Mouse (Mus musculus) heart, postnatal 0 days (tissue): ENCODE data around the gene Efcab14. TPM values are rescaled to one million over a fixed set of nuclear protein-coding genes. Genes with fewer than 3 reads are reported as not detected.
A peak's percentile ranks its signal among the peaks of the same experiment; 100 is the strongest.

Source experiments
- ATAC-seq: fragments of 200-750 bp; cut with Nextera tagmentation; 2 replicates; pipeline ENCODE4 v1.8.0; 2017; ENCODE audit warnings: low read depth, moderate number of reproducible peaks, moderate library complexity; ENCODE audit not compliant: insufficient read depth
- DNase-seq: peaks from one replicate; pipeline ENCODE4 v3.0.0-alpha.2; 2016; ENCODE audit warnings: low spot score
- H3K27ac ChIP-seq: fragments of 300-500 bp; sonication (generic); 2 replicates; pipeline ENCODE4 v1.5.1; 2014; ENCODE audit warnings: low read depth, mild to moderate bottlenecking
- H3K27me3 ChIP-seq: fragments of 300-500 bp; sonication (generic); 2 replicates; pipeline ENCODE4 v1.6.1; 2014; ENCODE audit warnings: low read length, mixed read lengths; ENCODE audit not compliant: control insufficient read depth, insufficient read depth
- H3K36me3 ChIP-seq: fragments of 300-500 bp; sonication (generic); replicated peaks from 2 replicates; pipeline ENCODE4 v1.6.1; 2014; ENCODE audit warnings: low read length, mixed read lengths; ENCODE audit not compliant: control insufficient read depth, insufficient read depth
- H3K4me1 ChIP-seq: fragments of 300-500 bp; sonication (generic); 2 replicates; pipeline ENCODE4 v1.6.1; 2014; ENCODE audit warnings: antibody characterized with exemption; ENCODE audit not compliant: control insufficient read depth, insufficient read depth
- H3K4me2 ChIP-seq: fragments of 300-500 bp; sonication (generic); 2 replicates; pipeline ENCODE4 v1.6.1; 2014; ENCODE audit warnings: low read depth, mild to moderate bottlenecking, low read length, moderate library complexity
- H3K4me3 ChIP-seq: fragments of 300-500 bp; sonication (generic); 2 replicates; pipeline ENCODE4 v1.5.1; 2014; ENCODE audit warnings: low read depth, low read length
- H3K9ac ChIP-seq: fragments of 300-500 bp; sonication (generic); replicated peaks from 2 replicates; pipeline ENCODE4 v1.6.1; 2014; ENCODE audit warnings: low read depth, low read length, mixed read lengths
- H3K9me3 ChIP-seq: fragments of 300-500 bp; sonication (generic); replicated peaks from 2 replicates; pipeline ENCODE4 v1.6.1; 2016; ENCODE audit warnings: low read length; ENCODE audit not compliant: control insufficient read depth
- CTCF ChIP-seq: IDR thresholded peaks from 2 replicates; pipeline ENCODE4 v1.5.1; 2016; ENCODE audit warnings: antibody characterized with exemption, control low read depth, low read depth
- EP300 ChIP-seq: IDR thresholded peaks from 2 replicates; pipeline ENCODE4 v1.6.1; 2016; ENCODE audit warnings: antibody characterized with exemption, low read depth
- WGBS: fragments of 180-500 bp; shearing (Covaris S2); extraction: QIAGEN DNeasy Blood & Tissue Kit; methylation state at CpG from one replicate; pipeline ENCODE4 v1.1.7; 2014; 5-methylcytosine and 5-hydroxymethylcytosine counted together
- polyA plus RNA-seq: library from polyadenylated mRNA; unstranded; fragments of >200 nt; fragmentation: Nextera tagmentation; extraction: Ambion mirVana; gene quantifications from 2 replicates; pipeline ENCODE4 v1.2.1, GENCODE M21; 2015
- total RNA-seq: library from RNA; depleted of rRNA; stranded (reverse); fragments of >200 nt; gene quantifications from 2 replicates; pipeline ENCODE4 v1.2.3, GENCODE M21; 2014; ENCODE audit warnings: low replicate concordance; rRNA removed

Gene Efcab14
- 20.8 and 30.3 TPM in 2 replicates for total RNA-seq
- 16.3 and 17.1 TPM in 2 replicates for polyA plus RNA-seq

- Histone ChIP-seq H3K9me3 (no peaks in the 10 kb centered on the region), H3K9ac (peak within 1 kb of the TSS; percentile 95), H3K27me3 (no peaks in the 10 kb centered on the region), H3K4me3 (peak within 1 kb of the TSS; percentile 97), H3K4me2 (peak within 1 kb of the TSS; percentile 83), H3K27ac (peak within 1 kb of the TSS; percentile 88), H3K4me1 (peaks cover 16% of the 10 kb centered on the region), H3K36me3 (peaks cover 19% of the 10 kb centered on the region)
- peak; percentile 97 for DNase-seq
- ATAC-seq: peak; percentile 100
- TF ChIP-seq CTCF: peak; percentile 32
- no peak for TF ChIP-seq EP300
- WGBS: 0% methylated on average over 44 of the region's 45 CpGs
These were observed at the start of gene Efcab14 for GRCm38 (mm10) chr4:115737551-115738041. TSS of gene Efcab14 (plus strand) at chr4:115737744.

GRCm38 (mm10) chr4:115701468-115701867, 36.1 kb upstream of the Efcab14 start:
- no peak for ATAC-seq
- H3K4me2 ChIP-seq: no peak overlapping the region
- no peaks in the 10 kb centered on the region for H3K4me1 ChIP-seq
- H3K9ac ChIP-seq: no peak overlapping the region
- no peaks in the 10 kb centered on the region for H3K9me3 ChIP-seq
- no peak overlapping the region for H3K27ac ChIP-seq
- WGBS: 56% methylated on average over 3 of the region's 3 CpGs
- TF ChIP-seq CTCF (no peak), EP300 (no peak)
- H3K36me3 ChIP-seq: no peaks in the 10 kb centered on the region
- H3K4me3 ChIP-seq: no peak overlapping the region
- DNase-seq: no peak
- no peaks in the 10 kb centered on the region for H3K27me3 ChIP-seq

- no peak for TF ChIP-seq EP300
- no peak for TF ChIP-seq CTCF
- no peak overlapping the region for H3K4me3 ChIP-seq
- no peaks in the 10 kb centered on the region for H3K36me3 ChIP-seq
- no peaks in the 10 kb centered on the region for H3K4me1 ChIP-seq
- ATAC-seq (no peak), DNase-seq (no peak)
- H3K4me2 ChIP-seq: no peak overlapping the region
- H3K9me3 ChIP-seq: no peaks in the 10 kb centered on the region
- no peak overlapping the region for H3K9ac ChIP-seq
- no peaks in the 10 kb centered on the region for H3K27me3 ChIP-seq
- H3K27ac ChIP-seq: no peak overlapping the region
- 88% methylated on average over 2 of the region's 2 CpGs for whole genome bisulfite sequencing
These were observed 33.5 kb upstream of the Efcab14 start for GRCm38 (mm10) chr4:115703927-115704505.

GRCm38 (mm10) chr4:115708974-115709593, 28.5 kb upstream of the Efcab14 start:
- no peak for DNase-seq
- Histone ChIP-seq H3K27ac (peak overlapping the region; percentile 74), H3K9ac (no peak overlapping the region), H3K36me3 (no peaks in the 10 kb centered on the region), H3K9me3 (no peaks in the 10 kb centered on the region), H3K4me2 (peak overlapping the region; percentile 14; the same call in 1 of the 2 replicates), H3K27me3 (no peaks in the 10 kb centered on the region), H3K4me3 (no peak overlapping the region), H3K4me1 (no peaks in the 10 kb centered on the region)
- TF ChIP-seq EP300 (no peak), CTCF (no peak)
- ATAC-seq: peak; percentile 49; the same call in 1 of the 2 replicates
- 44% methylated on average over 13 of the region's 13 CpGs for WGBS

- H3K4me3 ChIP-seq: no peak overlapping the region
- peak; percentile 72 for ATAC-seq
These were observed 27.6 kb upstream of the Efcab14 start for GRCm38 (mm10) chr4:115709792-115710418.

More at GRCm38 (mm10) chr4:115709792-115710418, 27.6 kb upstream of the Efcab14 start:
- TF ChIP-seq EP300: no peak
- TF ChIP-seq CTCF: peak; percentile 90
- DNase-seq: peak; percentile 71
- Histone ChIP-seq H3K9ac (no peak overlapping the region), H3K27ac (peak overlapping the region; percentile 74; the same call in 1 of the 2 replicates), H3K9me3 (no peaks in the 10 kb centered on the region), H3K4me2 (peak overlapping the region; percentile 24; the same call in 1 of the 2 replicates), H3K4me1 (no peaks in the 10 kb centered on the region), H3K36me3 (no peaks in the 10 kb centered on the region), H3K27me3 (no peaks in the 10 kb centered on the region)
- 14% methylated on average over 11 of the region's 13 CpGs for WGBS
